Mouse (Mus musculus): ENCODE measurements around the gene Tbc1d13. TPM values are rescaled to one million over a fixed set of nuclear protein-coding genes. Genes with fewer than 3 reads are reported as not detected.
"Not testable (repeated sequence)": the region's sequence is repeated elsewhere in the genome, so short reads cannot be mapped to it uniquely, and the experiment has no call there.

Tbc1d13 gene
- total and polyA plus RNA-seq, 3 experiments = 25.9 to 36.8 (median 32.1) TPM

DNA sequence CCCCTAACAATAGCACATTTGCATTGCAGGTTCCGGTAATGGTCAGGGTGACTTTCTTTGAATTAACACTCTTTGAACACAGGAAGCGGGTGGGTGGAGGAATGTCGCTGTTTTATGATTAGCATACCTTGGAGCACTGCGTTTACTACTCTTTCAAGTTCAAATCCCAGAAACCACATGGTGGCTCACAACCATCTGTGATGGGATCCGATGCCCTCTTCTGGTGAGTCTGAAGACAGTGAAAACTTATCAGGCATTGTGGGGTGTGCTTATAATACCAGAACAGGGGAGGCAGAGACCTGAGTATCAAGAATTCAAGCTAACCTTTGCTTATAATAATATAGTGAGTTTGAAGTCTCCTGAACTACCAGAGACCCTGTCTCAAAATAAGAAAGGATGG is 2.3 kb upstream of the Tbc1d13 start:
- in situ Hi-C loops (cut with MboI; ENCODE audit: low pct_ligation_motif_present, low pct_unique_long_range_greater_than_20kb, low sequenced_read_pairs); H3K27me3 ChIP-seq (replicated peaks); H3K79me2 ChIP-seq (replicated peaks; ENCODE audit: control insufficient read depth, extremely low read depth, insufficient read depth, poor library complexity, severe bottlenecking); H3K4me2 ChIP-seq (ENCODE audit: insufficient read depth, low read depth, poor library complexity, severe bottlenecking); H3K4me3 ChIP-seq (replicated peaks in 1 of 3; ENCODE audit: low read depth in 2 of 3, low read length in 2 of 3, poor library complexity in 1 of 3); H3K27ac ChIP-seq (ENCODE audit: insufficient read depth, low read depth); H3K9me3 ChIP-seq (replicated peaks; ENCODE audit: low read length); dilution Hi-C loops (cut with MboI; ENCODE audit: extremely low pct_ligation_motif_present, extremely low pct_unique_long_range_greater_than_20kb, low sequenced_read_pairs); H3K9ac ChIP-seq (ENCODE audit: insufficient read depth, low read depth); DNase-seq (ENCODE audit: extremely low read depth): not testable (repeated sequence)
- peaks cover 0 to 11% of the 10 kb centered on the region in 2 experiments for H3K36me3 ChIP-seq (replicated peaks in 1 of 2; ENCODE audit: control insufficient read depth in 1 of 2, insufficient read depth in 1 of 2, low read length in 1 of 2)
- H3K4me1 ChIP-seq (ENCODE audit: control insufficient read depth in 1 of 2, insufficient read depth in 2 of 2) = peaks cover 0 to 24% of the 10 kb centered on the region in 2 experiments; a peak in 2 of 4 replicates
- peak in 1 of 2 experiments; percentile 25; a peak in 2 of 4 replicates for TF ChIP-seq CTCF (conservative IDR thresholded peaks at IDR 0.05 in 1 of 2, IDR thresholded peaks at IDR 0.05 in 1 of 2; ENCODE audit: low read depth in 2 of 2, low read length in 2 of 2)

DNA sequence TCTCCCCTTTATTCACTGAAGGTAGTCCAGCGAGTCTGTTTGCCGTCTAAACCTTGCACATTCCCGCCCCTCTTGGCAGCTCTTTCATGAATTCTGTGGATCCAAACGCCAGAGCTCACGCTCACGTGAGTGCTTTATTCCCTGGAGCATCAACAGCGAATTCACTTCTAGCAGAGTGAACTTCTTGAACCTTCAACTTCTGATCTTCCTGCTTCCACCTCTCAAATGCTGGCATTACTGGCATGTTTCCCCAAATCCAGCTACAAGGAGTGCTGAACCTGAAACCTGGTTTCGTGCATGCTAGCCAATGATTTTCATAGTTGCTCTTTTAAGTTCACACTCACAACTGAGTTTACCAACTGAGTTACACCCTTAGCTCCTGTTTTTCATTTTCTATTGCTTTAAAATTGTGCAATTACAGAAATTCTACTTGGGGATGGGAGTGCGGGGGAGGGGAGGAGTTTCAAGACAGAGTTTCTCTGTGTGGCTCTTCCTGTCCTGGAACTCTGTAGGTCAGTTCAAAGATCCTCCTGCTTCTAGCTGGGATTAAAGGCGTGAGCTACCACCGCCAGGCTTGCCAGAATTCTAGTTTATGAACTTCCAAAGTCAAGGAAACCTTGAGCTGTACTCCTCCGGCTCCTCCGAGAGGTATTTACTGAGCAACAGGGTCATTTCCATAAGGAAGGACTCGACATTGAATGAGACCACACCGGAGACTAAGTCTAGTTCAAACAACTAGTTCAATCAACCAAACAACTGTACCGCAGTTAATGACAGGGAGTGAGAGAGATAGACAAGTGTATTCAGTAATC is 539 bp upstream of the Tbc1d13 start:
- Histone ChIP-seq H3K4me2 (ENCODE audit: insufficient read depth, low read depth, poor library complexity, severe bottlenecking) (peak overlapping the region; percentile 48), H3K4me1 (ENCODE audit: control insufficient read depth in 1 of 2, insufficient read depth in 2 of 2) (peaks cover 0 to 24% of the 10 kb centered on the region in 2 experiments; a peak in 2 of 4 replicates), H3K9me3 (replicated peaks; ENCODE audit: low read length) (no peaks in the 10 kb centered on the region), H3K79me2 (replicated peaks; ENCODE audit: control insufficient read depth, extremely low read depth, insufficient read depth, poor library complexity, severe bottlenecking) (no peaks in the 10 kb centered on the region), H3K9ac (ENCODE audit: insufficient read depth, low read depth) (peak overlapping the region; percentile 76), H3K36me3 (replicated peaks in 1 of 2; ENCODE audit: control insufficient read depth in 1 of 2, insufficient read depth in 1 of 2, low read length in 1 of 2) (peaks cover 8 to 28% of the 10 kb centered on the region in 2 experiments), H3K27me3 (replicated peaks) (no peaks in the 10 kb centered on the region), H3K4me3 (replicated peaks in 1 of 3; ENCODE audit: low read depth in 2 of 3, low read length in 2 of 3, poor library complexity in 1 of 3) (peak overlapping the region; percentile 36 to 76 (median 75)), H3K27ac (ENCODE audit: insufficient read depth, low read depth) (no peak overlapping the region)
- in situ Hi-C loops (cut with MboI; ENCODE audit: low pct_ligation_motif_present, low pct_unique_long_range_greater_than_20kb, low sequenced_read_pairs) (no loop called here), dilution Hi-C loops (cut with MboI; ENCODE audit: extremely low pct_ligation_motif_present, extremely low pct_unique_long_range_greater_than_20kb, low sequenced_read_pairs) (no loop called here)
- DNase-seq (ENCODE audit: extremely low read depth) = peak; percentile 6
- TF ChIP-seq E2F4 (IDR thresholded peaks at IDR 0.05; ENCODE audit: insufficient replicate concordance, low read depth, low read length) (0 out of 2 replicates have a peak, but pooled peaks have one; percentile 65), KAT2A (IDR thresholded peaks at IDR 0.05; ENCODE audit: insufficient replicate concordance, low read length) (no peak), RCOR1 (conservative IDR thresholded peaks at IDR 0.05; ENCODE audit: low read depth, low read length) (no peak), CHD2 (IDR thresholded peaks at IDR 0.05; ENCODE audit: low read length) (peak; percentile 63; the same call in 1 of the 2 replicates), ZKSCAN1 (IDR thresholded peaks at IDR 0.05; ENCODE audit: borderline replicate concordance, low read depth, low read length) (no peak), CHD1 (IDR thresholded peaks at IDR 0.05; ENCODE audit: low read depth, low read length) (0 out of 2 replicates have a peak, but pooled peaks have one; percentile 30), EP300 (IDR thresholded peaks at IDR 0.05; ENCODE audit: low read length) (0 out of 2 replicates have a peak, but pooled peaks have one; percentile 7), NRF1 (IDR thresholded peaks at IDR 0.05; ENCODE audit: low read depth, low read length) (no peak), SMC3 (IDR thresholded peaks at IDR 0.05; ENCODE audit: low read depth, low read length) (no peak)

DNA sequence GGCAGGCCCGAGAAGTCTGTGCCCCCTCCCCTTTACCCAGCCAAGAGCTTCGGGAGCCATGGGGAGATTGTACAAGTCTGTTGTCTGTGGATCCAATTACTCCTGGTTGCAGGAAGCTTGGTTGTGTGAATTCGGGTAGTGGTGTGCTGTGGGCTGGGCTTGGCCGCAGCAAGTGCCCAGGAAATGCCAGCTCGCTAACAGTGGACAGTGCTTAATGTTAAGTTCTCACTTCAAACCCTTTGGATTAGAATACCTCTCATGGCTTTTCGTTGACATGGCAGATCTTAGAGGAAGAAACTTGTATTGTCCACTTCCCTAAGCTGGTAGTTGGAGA is 799 bp downstream of the Tbc1d13 start:
- Histone ChIP-seq H3K9me3 (replicated peaks; ENCODE audit: low read length) (no peaks in the 10 kb centered on the region), H3K4me1 (ENCODE audit: control insufficient read depth in 1 of 2, insufficient read depth in 2 of 2) (peaks cover 0 to 24% of the 10 kb centered on the region in 2 experiments; a peak in 2 of 4 replicates), H3K4me2 (ENCODE audit: insufficient read depth, low read depth, poor library complexity, severe bottlenecking) (peak overlapping the region; percentile 85), H3K36me3 (replicated peaks in 1 of 2; ENCODE audit: control insufficient read depth in 1 of 2, insufficient read depth in 1 of 2, low read length in 1 of 2) (peaks cover 8 to 37% of the 10 kb centered on the region in 2 experiments), H3K79me2 (replicated peaks; ENCODE audit: control insufficient read depth, extremely low read depth, insufficient read depth, poor library complexity, severe bottlenecking) (no peaks in the 10 kb centered on the region), H3K27me3 (replicated peaks) (no peaks in the 10 kb centered on the region), H3K4me3 (replicated peaks in 1 of 3; ENCODE audit: low read depth in 2 of 3, low read length in 2 of 3, poor library complexity in 1 of 3) (peak overlapping the region; percentile 75 to 93 (median 76)), H3K27ac (ENCODE audit: insufficient read depth, low read depth) (no peak overlapping the region), H3K9ac (ENCODE audit: insufficient read depth, low read depth) (peak overlapping the region; percentile 65)
- TF ChIP-seq ZMIZ1 (IDR thresholded peaks at IDR 0.05; ENCODE audit: low read depth, low read length) = no peak
- TF ChIP-seq NELFE (IDR thresholded peaks at IDR 0.05; ENCODE audit: low read depth, low read length) = no peak
- TF ChIP-seq CHD1 (IDR thresholded peaks at IDR 0.05; ENCODE audit: low read depth, low read length) = no peak
- no peak for TF ChIP-seq CTCF (conservative IDR thresholded peaks at IDR 0.05 in 1 of 2, IDR thresholded peaks at IDR 0.05 in 1 of 2; ENCODE audit: low read depth in 2 of 2, low read length in 2 of 2)
- TF ChIP-seq E2F4 (IDR thresholded peaks at IDR 0.05; ENCODE audit: insufficient replicate concordance, low read depth, low read length) = no peak
- no peak for TF ChIP-seq UBTF (IDR thresholded peaks at IDR 0.05; ENCODE audit: low read depth, low read length)
- no peak for DNase-seq (ENCODE audit: extremely low read depth)
- dilution Hi-C loops (cut with MboI; ENCODE audit: extremely low pct_ligation_motif_present, extremely low pct_unique_long_range_greater_than_20kb, low sequenced_read_pairs) (no loop called here), in situ Hi-C loops (cut with MboI; ENCODE audit: low pct_ligation_motif_present, low pct_unique_long_range_greater_than_20kb, low sequenced_read_pairs) (no loop called here)
